Mouse (Mus musculus) midbrain, embryonic 11.5 days (tissue): ENCODE data around the gene Lpar5. TPM values are rescaled to one million over a fixed set of nuclear protein-coding genes. Genes with fewer than 3 reads are reported as not detected.

Experiments used
- ATAC-seq: fragments of 200-750 bp; cut with Nextera tagmentation; 2 replicates; pipeline ENCODE4 v1.8.0; 2017; ENCODE audit warnings: moderate TSS enrichment, moderate library complexity; ENCODE audit not compliant: low FRiP score
- DNase-seq: peaks from one replicate; pipeline ENCODE4 v3.0.0; 2015; ENCODE audit warnings: low spot score; ENCODE audit errors: missing footprints
- H3K27ac ChIP-seq: fragments of 300-500 bp; sonication (generic); 2 replicates; pipeline ENCODE4 v1.5.1; 2014; ENCODE audit warnings: low read depth, low read length
- H3K27me3 ChIP-seq: fragments of 300-500 bp; sonication (generic); 2 replicates; pipeline ENCODE4 v1.6.1; 2014; ENCODE audit warnings: mild to moderate bottlenecking, low read length, moderate library complexity, mixed read lengths; ENCODE audit not compliant: control insufficient read depth, insufficient read depth
- H3K36me3 ChIP-seq: fragments of 300-500 bp; sonication (generic); 2 replicates; pipeline ENCODE4 v1.6.1; 2014; ENCODE audit warnings: mild to moderate bottlenecking, low read length, moderate library complexity, mixed read lengths; ENCODE audit not compliant: control insufficient read depth, insufficient read depth
- H3K4me1 ChIP-seq: fragments of 300-500 bp; sonication (generic); 2 replicates; pipeline ENCODE4 v1.6.1; 2014; ENCODE audit warnings: low read length; ENCODE audit not compliant: control insufficient read depth, insufficient read depth
- H3K4me2 ChIP-seq: fragments of 300-500 bp; sonication (generic); 2 replicates; pipeline ENCODE4 v1.6.1; 2014; ENCODE audit warnings: mild to moderate bottlenecking, moderate library complexity
- H3K4me3 ChIP-seq: fragments of 300-500 bp; sonication (generic); 2 replicates; pipeline ENCODE4 v1.5.1; 2014; ENCODE audit warnings: low read depth, low read length
- H3K9ac ChIP-seq: fragments of 300-500 bp; sonication (generic); 2 replicates; pipeline ENCODE4 v1.6.1; 2014; ENCODE audit warnings: low read length
- H3K9me3 ChIP-seq: fragments of 300-500 bp; sonication (generic); 2 replicates; pipeline ENCODE4 v1.6.1; 2016; ENCODE audit warnings: low read length; ENCODE audit not compliant: control insufficient read depth
- WGBS: fragments of 180-500 bp; shearing (Covaris S2); extraction: QIAGEN DNeasy Blood & Tissue Kit; methylation state at CpG from one replicate; pipeline ENCODE4 v1.1.7; 2014; 5-methylcytosine and 5-hydroxymethylcytosine counted together
- polyA plus RNA-seq: library from polyadenylated mRNA; unstranded; fragments of >200 nt; fragmentation: Nextera tagmentation; extraction: Ambion mirVana; gene quantifications from 2 replicates; pipeline ENCODE4 v1.2.1, GENCODE M21; 2014

Lpar5 gene
- polyA plus RNA-seq, 1 experiment from 2014 or later, result not detected

DNA sequence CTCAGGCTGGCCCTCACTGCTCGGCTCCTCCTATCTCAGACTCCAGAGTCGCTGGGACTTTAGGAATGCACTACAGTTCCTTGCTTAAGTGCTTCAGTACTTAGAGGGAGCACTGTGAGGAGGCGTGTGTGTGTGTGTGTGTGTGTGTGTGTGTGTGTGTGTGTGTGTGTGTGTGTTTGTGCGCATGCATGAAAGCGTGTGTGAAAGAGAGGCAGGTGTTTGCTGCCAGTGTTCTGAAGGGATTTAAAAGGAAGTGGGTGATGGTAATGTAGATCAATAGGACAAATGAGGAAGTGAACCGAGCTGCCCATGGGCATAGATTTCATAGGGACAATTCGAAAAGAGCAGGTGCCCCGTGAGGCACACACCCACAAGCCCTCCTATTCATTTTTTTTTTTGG, 6.1 kb downstream of the Lpar5 start:
- Histone ChIP-seq H3K27ac (no peak overlapping the region), H3K9me3 (no peaks in the 10 kb centered on the region), H3K4me3 (no peak overlapping the region), H3K36me3 (no peaks in the 10 kb centered on the region), H3K9ac (no peak overlapping the region), H3K4me2 (no peak overlapping the region), H3K4me1 (no peaks in the 10 kb centered on the region), H3K27me3 (no peaks in the 10 kb centered on the region)
- ATAC-seq (no peak), DNase-seq (no peak)
- 69% methylated on average over 8 of the region's 8 CpGs for WGBS

- Histone ChIP-seq H3K9ac (peak overlapping the region; percentile 78), H3K27ac (peak overlapping the region; percentile 78), H3K4me3 (peak overlapping the region; percentile 34), H3K4me2 (peak overlapping the region; percentile 67), H3K9me3 (no peaks in the 10 kb centered on the region), H3K4me1 (peaks cover 3% of the 10 kb centered on the region; the same call in 1 of the 2 replicates), H3K36me3 (no peaks in the 10 kb centered on the region), H3K27me3 (peaks cover 2% of the 10 kb centered on the region)
- peak; percentile 62 for ATAC-seq
- DNase-seq, result no peak
- 27% methylated on average over 25 of the region's 25 CpGs for WGBS
These were observed 13.7 kb downstream of the Lpar5 start for GRCm38 (mm10) chr6:125081394-125081793.

DNA sequence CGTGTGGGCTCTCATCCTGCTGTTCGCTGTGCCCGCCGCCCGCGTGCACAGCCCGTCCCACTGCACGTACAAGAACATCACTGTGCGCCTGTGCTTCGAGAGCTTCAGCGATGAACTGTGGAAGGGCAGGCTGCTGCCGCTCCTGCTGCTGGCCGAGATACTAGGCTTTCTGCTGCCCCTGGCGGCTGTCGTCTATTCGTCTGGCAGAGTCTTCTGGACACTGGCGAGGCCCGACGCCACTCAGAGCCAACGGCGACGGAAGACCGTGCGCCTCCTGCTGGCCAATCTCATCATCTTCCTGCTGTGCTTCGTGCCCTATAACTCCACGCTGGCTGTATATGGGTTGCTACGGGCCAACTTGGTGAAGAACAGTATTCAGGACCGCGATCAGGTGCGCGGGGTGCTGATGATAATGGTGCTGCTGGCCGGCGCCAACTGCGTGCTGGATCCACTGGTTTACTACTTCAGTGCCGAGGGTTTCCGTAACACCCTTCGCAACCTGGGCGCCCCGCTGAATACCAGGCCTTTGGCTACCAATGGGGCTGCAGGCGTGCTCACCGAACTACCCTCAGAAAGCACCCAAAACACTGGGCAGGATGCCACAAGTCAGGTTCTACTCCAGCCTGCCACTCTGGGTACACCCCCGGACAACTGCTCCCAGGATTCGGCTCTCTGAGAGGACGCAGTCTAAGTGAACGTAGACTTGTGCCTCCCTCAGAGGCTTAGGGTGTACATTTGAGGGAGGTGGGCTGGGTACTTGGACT, 14.3 kb downstream of the Lpar5 start:
- peak overlapping the region; percentile 34 for H3K4me3 ChIP-seq
- H3K27ac ChIP-seq, result peak overlapping the region; percentile 78
- peak overlapping the region; percentile 67 for H3K4me2 ChIP-seq
- WGBS, result 22% methylated on average over 45 of the region's 45 CpGs
- peak overlapping the region; percentile 78 for H3K9ac ChIP-seq
- no peaks in the 10 kb centered on the region for H3K9me3 ChIP-seq
- peak; percentile 99 for DNase-seq
- H3K27me3 ChIP-seq, result peaks cover 2% of the 10 kb centered on the region
- H3K36me3 ChIP-seq, result no peaks in the 10 kb centered on the region
- peak; percentile 92 for ATAC-seq
- peaks cover 3% of the 10 kb centered on the region; the same call in 1 of the 2 replicates for H3K4me1 ChIP-seq

DNA sequence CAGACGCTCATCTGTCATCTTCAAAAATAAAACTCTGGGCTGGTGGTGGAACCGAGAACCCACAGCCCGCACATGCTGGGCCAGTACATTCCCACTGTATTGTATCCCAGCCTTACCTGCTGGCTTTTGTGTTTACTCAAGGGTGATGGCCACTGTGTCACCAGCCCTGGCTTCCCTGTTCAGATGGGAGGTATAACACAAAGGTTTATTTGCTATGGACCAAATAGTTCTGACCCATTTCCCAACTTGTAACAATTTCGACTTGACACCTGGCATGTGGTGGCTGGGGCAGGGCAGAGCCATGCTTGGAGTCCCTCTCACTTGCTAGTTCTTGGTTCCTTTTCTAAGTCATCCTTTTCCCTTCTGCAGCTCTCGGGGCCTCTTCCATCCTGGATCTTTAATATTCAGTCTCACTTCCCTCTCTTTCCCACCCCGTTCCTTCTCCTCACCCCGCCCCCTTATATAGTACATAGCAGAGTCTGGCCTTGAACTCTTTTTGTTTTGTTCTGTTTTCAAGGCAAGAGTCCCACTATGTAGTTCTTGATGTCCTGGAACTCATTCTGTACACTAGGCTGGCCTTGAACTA, 15.2 kb downstream of the Lpar5 start:
- no peak overlapping the region for H3K27ac ChIP-seq
- whole genome bisulfite sequencing, result 89% methylated on average over 7 of the region's 7 CpGs
- no peak for ATAC-seq

DNA sequence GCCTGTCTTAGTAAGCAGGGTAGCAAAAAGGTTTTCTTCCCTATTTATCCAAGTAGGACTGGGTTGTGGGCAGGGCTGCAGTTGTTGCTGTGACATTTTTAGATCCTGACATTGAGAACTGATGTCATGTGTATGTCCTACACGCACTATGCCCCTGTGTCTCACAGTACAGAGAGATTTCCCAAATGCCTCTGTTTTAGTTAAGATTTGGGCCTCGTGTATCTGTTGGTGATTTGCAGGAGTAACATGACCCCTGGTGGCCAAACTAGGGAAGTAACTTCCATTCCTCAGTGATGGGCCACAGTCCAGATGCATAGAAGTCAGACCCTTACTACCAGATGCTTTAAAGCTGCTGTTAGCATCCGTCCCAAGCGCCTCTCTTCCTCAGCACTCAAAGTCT, 16.7 kb downstream of the Lpar5 start:
- H3K4me3 ChIP-seq, result no peak overlapping the region
- no peak overlapping the region for H3K27ac ChIP-seq
- ATAC-seq (no peak), DNase-seq (peak; percentile 92)
- H3K27me3 ChIP-seq, result peaks cover 2% of the 10 kb centered on the region
- 6% methylated on average over 4 of the region's 4 CpGs for WGBS
- peaks cover 8% of the 10 kb centered on the region for H3K4me1 ChIP-seq
- H3K9me3 ChIP-seq, result no peaks in the 10 kb centered on the region
- H3K9ac ChIP-seq, result no peak overlapping the region
- H3K36me3 ChIP-seq, result no peaks in the 10 kb centered on the region
- H3K4me2 ChIP-seq, result no peak overlapping the region

More for the DNA sequence above, 15.2 kb downstream of the Lpar5 start:
- Histone ChIP-seq H3K4me1 (peaks cover 3% of the 10 kb centered on the region; the same call in 1 of the 2 replicates), H3K27me3 (peaks cover 2% of the 10 kb centered on the region), H3K4me3 (no peak overlapping the region), H3K9me3 (no peaks in the 10 kb centered on the region), H3K36me3 (no peaks in the 10 kb centered on the region), H3K4me2 (no peak overlapping the region), H3K9ac (no peak overlapping the region)
- DNase-seq, result no peak

DNA sequence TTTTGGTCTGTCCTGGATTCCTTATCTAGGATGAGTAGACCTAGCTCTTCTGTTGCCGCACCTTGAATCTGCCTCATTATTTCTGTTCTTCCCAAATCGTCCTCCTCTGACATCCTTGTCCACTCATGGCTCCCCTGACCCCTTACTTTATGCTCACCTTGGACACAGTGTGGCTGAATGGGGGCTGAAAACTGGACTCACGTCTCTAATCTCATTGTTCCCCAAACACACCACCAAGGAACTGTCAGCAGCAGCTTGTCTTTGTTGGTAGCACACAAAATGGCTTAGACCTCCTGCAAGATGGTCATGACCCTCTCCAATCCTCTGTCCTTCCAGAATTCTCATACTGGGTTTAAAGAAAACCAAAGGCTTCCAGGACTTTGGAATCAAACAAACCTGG, 20.2 kb downstream of the Lpar5 start:
- no peak for DNase-seq
- ATAC-seq, result no peak
- no peaks in the 10 kb centered on the region for H3K36me3 ChIP-seq
- WGBS, result 74% methylated on average over 3 of the region's 3 CpGs
- no peaks in the 10 kb centered on the region for H3K27me3 ChIP-seq
- no peak overlapping the region for H3K4me2 ChIP-seq
- H3K9me3 ChIP-seq, result no peaks in the 10 kb centered on the region
- H3K4me3 ChIP-seq, result no peak overlapping the region
- peaks cover 17% of the 10 kb centered on the region for H3K4me1 ChIP-seq
- H3K27ac ChIP-seq, result peak overlapping the region; percentile 96
- H3K9ac ChIP-seq, result no peak overlapping the region

DNA sequence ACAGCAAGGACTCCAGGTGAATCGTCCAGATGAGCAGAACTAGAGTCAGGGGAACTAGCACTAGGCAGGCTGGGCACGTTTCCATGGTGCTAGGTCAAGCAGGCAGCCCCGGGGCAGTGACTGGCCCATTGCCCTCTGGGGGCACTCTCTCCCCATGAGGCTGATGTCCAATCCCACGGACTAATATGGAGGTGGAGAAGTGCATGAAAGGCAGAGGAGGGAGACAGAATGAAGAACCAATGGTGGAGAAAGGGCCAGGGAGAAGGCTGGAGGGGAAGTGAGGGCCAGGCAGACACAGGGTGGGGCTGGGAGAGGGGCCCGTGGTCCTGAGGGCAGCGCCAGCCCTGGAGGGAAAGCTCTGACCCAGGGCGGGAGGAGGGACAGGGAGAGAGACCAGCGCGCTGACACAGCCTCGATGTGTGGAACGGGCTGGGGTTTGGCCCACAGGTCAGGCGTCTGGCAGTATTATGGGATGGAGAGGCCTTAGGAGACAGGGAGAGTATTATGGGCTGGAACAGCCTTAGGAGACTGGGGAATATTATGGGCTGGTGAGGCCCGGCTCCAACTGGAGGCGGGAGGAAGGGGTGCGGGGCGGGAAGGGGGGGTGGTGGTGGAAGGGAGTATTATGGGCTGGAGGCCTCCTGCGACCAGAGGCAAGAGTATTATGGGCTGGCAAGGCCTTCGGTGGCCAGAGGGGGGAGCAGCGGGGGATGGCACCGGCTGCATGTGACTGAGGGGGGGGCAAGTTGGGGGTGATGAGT, 21.0 kb downstream of the Lpar5 start:
- WGBS, result 1% methylated on average over 19 of the region's 20 CpGs
- no peak overlapping the region; the same call in 1 of the 2 replicates for H3K4me3 ChIP-seq
- peak; percentile 97 for DNase-seq

DNA sequence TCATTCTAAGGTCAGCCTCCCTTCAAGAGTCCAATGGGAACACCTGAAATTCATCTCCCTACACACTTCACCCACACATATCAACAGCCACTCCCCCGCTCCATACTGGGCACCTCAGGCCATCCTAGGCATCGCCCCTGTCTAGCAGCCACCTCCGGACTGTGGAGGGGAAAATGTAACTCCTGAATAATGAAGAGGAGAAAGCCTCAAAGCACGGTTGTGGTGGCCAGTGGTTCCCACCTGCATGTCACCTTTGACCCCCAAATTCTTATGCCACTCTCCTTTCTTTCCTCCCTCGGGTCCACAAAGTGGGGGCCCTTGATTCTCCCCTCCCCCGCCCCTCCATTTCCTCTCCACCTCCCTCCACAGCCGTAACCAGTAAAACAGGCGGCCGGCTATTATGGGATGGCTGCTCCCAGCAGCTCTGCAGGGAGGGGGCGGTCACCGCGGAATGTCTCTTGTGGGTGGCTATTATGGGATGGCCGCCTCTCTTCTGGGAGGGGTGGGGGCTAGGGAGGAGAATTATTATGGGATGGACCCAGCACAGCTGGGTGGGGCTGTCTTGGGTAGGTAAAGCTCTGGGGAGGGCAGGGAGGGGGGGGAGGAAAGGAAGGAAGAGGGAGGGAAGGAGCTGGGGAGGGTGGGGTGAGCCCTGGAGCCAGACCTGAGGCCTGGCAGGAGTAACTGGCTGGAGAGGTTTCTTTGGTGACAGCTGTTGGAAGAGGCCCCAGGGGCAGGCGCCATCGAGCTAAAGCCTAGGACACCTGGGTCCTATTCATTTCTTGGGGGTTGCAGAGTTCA, 22.0 kb downstream of the Lpar5 start:
- Histone ChIP-seq H3K4me2 (peak overlapping the region; percentile 48), H3K9me3 (no peaks in the 10 kb centered on the region), H3K27me3 (no peaks in the 10 kb centered on the region), H3K36me3 (no peaks in the 10 kb centered on the region), H3K4me1 (peaks cover 17% of the 10 kb centered on the region), H3K9ac (peak overlapping the region; percentile 66), H3K4me3 (peak overlapping the region; percentile 9; the same call in 1 of the 2 replicates), H3K27ac (peak overlapping the region; percentile 96)
- DNase-seq (peak; percentile 97), ATAC-seq (peak; percentile 68)
- 4% methylated on average over 15 of the region's 15 CpGs for WGBS

More for the DNA sequence above, 21.0 kb downstream of the Lpar5 start:
- H3K4me1 ChIP-seq, result peaks cover 17% of the 10 kb centered on the region
- peak overlapping the region; percentile 24 for H3K9ac ChIP-seq
- H3K27me3 ChIP-seq, result no peaks in the 10 kb centered on the region
- H3K9me3 ChIP-seq, result no peaks in the 10 kb centered on the region
- peak overlapping the region; percentile 96 for H3K27ac ChIP-seq
- H3K36me3 ChIP-seq, result no peaks in the 10 kb centered on the region
- ATAC-seq, result peak; percentile 90
- H3K4me2 ChIP-seq, result peak overlapping the region; percentile 12; the same call in 1 of the 2 replicates
